Mouse (Mus musculus) stomach, postnatal 0 days (tissue): Measurements from ENCODE around the gene Actn2.

Source experiments
- CTCF ChIP-seq: IDR thresholded peaks from 2 replicates; pipeline ENCODE4 v1.5.1; 2016; ENCODE audit warnings: antibody characterized with exemption, low read depth, mild to moderate bottlenecking, moderate library complexity
- EP300 ChIP-seq: optimal IDR thresholded peaks from 2 replicates; pipeline ENCODE3; 2016; ENCODE audit warnings: antibody characterized with exemption

- no peak for TF ChIP-seq CTCF
- TF ChIP-seq EP300 = no peak
These were observed 91.2 kb downstream of the Actn2 start for GRCm38 (mm10) chr13:12249195-12249898.
